Mouse (Mus musculus) limb, embryonic 13.5 days (tissue): ENCODE measurements around the gene Nip7. TPM values are rescaled to one million over a fixed set of nuclear protein-coding genes. Genes with fewer than 3 reads are reported as not detected.

Experiments
- ATAC-seq: fragments of 200-750 bp; cut with Nextera tagmentation; 2 replicates; pipeline ENCODE4 v1.8.0; 2017; ENCODE audit warnings: low read depth, moderate number of reproducible peaks, moderate TSS enrichment; ENCODE audit not compliant: low FRiP score
- H3K27ac ChIP-seq: fragments of 300-500 bp; sonication (generic); 2 replicates; pipeline ENCODE4 v1.5.1; 2015; ENCODE audit warnings: inconsistent platforms, mild to moderate bottlenecking, moderate library complexity
- H3K27me3 ChIP-seq: fragments of 300-500 bp; sonication (generic); 2 replicates; pipeline ENCODE4 v1.6.1; 2015; ENCODE audit warnings: mild to moderate bottlenecking, inconsistent platforms
- H3K36me3 ChIP-seq: fragments of 300-500 bp; sonication (generic); 2 replicates; pipeline ENCODE4 v1.6.1; 2015; ENCODE audit warnings: inconsistent platforms, mild to moderate bottlenecking, moderate library complexity
- H3K4me1 ChIP-seq: fragments of 300-500 bp; sonication (generic); 2 replicates; pipeline ENCODE4 v1.6.1; 2015; ENCODE audit warnings: inconsistent platforms
- H3K4me2 ChIP-seq: fragments of 300-500 bp; sonication (generic); replicated peaks from 2 replicates; pipeline ENCODE4 v1.6.1; 2015; ENCODE audit warnings: inconsistent platforms, mild to moderate bottlenecking, moderate library complexity
- H3K4me3 ChIP-seq: fragments of 300-500 bp; sonication (generic); 2 replicates; pipeline ENCODE4 v1.5.1; 2015; ENCODE audit warnings: moderate library complexity, mild to moderate bottlenecking, inconsistent platforms
- H3K9ac ChIP-seq: fragments of 300-500 bp; sonication (generic); 2 replicates; pipeline ENCODE4 v1.6.1; 2015; ENCODE audit warnings: mild to moderate bottlenecking, inconsistent platforms
- H3K9me3 ChIP-seq: fragments of 300-500 bp; sonication (generic); 2 replicates; pipeline ENCODE4 v1.6.1; 2016; ENCODE audit warnings: inconsistent platforms
- WGBS: fragments of 180-500 bp; shearing (Covaris S2); methylation state at CpG from one replicate; pipeline ENCODE4 v1.1.7; 2015; 5-methylcytosine and 5-hydroxymethylcytosine counted together
- polyA plus RNA-seq: library from polyadenylated mRNA; unstranded; fragments of >200 nt; fragmentation: Nextera tagmentation; extraction: Ambion mirVana; gene quantifications from 2 replicates; pipeline ENCODE4 v1.2.1, GENCODE M21; 2015

Gene Nip7
- polyA plus RNA-seq, 1 experiment from 2014 or later, result 99.9 TPM

GRCm38 (mm10) chr8:107036626-107037025, 20.1 kb upstream of the Nip7 start:
- Histone ChIP-seq H3K4me2 (no peak overlapping the region), H3K9me3 (no peaks in the 10 kb centered on the region), H3K4me3 (no peak overlapping the region), H3K4me1 (peaks cover 17% of the 10 kb centered on the region), H3K27ac (no peak overlapping the region), H3K36me3 (peaks cover 48% of the 10 kb centered on the region), H3K9ac (no peak overlapping the region), H3K27me3 (no peaks in the 10 kb centered on the region)
- WGBS, result 93% methylated on average over 8 of the region's 8 CpGs
- no peak for ATAC-seq

- Histone ChIP-seq H3K4me3 (no peak overlapping the region), H3K27ac (no peak overlapping the region), H3K4me2 (no peak overlapping the region), H3K4me1 (no peaks in the 10 kb centered on the region), H3K36me3 (peaks cover 84% of the 10 kb centered on the region), H3K9ac (no peak overlapping the region), H3K27me3 (no peaks in the 10 kb centered on the region), H3K9me3 (no peaks in the 10 kb centered on the region)
- ATAC-seq, result no peak
- 85% methylated on average over 7 of the region's 7 CpGs for WGBS
Measured at GRCm38 (mm10) chr8:107040632-107041031, 16.0 kb upstream of the Nip7 start.

- Histone ChIP-seq H3K9me3 (no peaks in the 10 kb centered on the region), H3K4me2 (no peak overlapping the region), H3K9ac (no peak overlapping the region), H3K4me3 (no peak overlapping the region), H3K4me1 (peaks cover 23% of the 10 kb centered on the region), H3K36me3 (peaks cover 82% of the 10 kb centered on the region), H3K27ac (no peak overlapping the region), H3K27me3 (no peaks in the 10 kb centered on the region)
- no peak for ATAC-seq
- 93% methylated on average over 6 of the region's 6 CpGs for WGBS
Measured at GRCm38 (mm10) chr8:107045478-107045877, 11.2 kb upstream of the Nip7 start.

GRCm38 (mm10) chr8:107046976-107047375, 9.7 kb upstream of the Nip7 start:
- Histone ChIP-seq H3K4me3 (peak overlapping the region; percentile 82; the same call in 1 of the 2 replicates), H3K4me2 (peak overlapping the region; percentile 79), H3K36me3 (peaks cover 82% of the 10 kb centered on the region)

GRCm38 (mm10) chr8:107048061-107048941, 8.4 kb upstream of the Nip7 start, which contains the start of gene Pdf:
TSS of gene Pdf (minus strand) at chr8:107048614.
- Histone ChIP-seq H3K27me3 (no peaks in the 10 kb centered on the region), H3K27ac (peak within 1 kb of the TSS; percentile 92), H3K9ac (peak within 1 kb of the TSS; percentile 90), H3K4me3 (peak within 1 kb of the TSS; percentile 82), H3K9me3 (no peaks in the 10 kb centered on the region), H3K4me1 (peaks cover 23% of the 10 kb centered on the region), H3K36me3 (peaks cover 82% of the 10 kb centered on the region), H3K4me2 (peak within 1 kb of the TSS; percentile 79)
- under 1% methylated on average over 87 of the region's 87 CpGs for WGBS
- ATAC-seq, result peak; percentile 85

More at GRCm38 (mm10) chr8:107046976-107047375, 9.7 kb upstream of the Nip7 start:
- H3K9ac ChIP-seq, result peak overlapping the region; percentile 90; the same call in 1 of the 2 replicates
- 88% methylated on average over 5 of the region's 5 CpGs for WGBS
- H3K9me3 ChIP-seq, result no peaks in the 10 kb centered on the region
- no peak for ATAC-seq
- H3K4me1 ChIP-seq, result peaks cover 23% of the 10 kb centered on the region
- H3K27ac ChIP-seq, result no peak overlapping the region
- H3K27me3 ChIP-seq, result no peaks in the 10 kb centered on the region

- 90% methylated on average over 4 of the region's 4 CpGs for WGBS
- H3K36me3 ChIP-seq, result peaks cover 82% of the 10 kb centered on the region
Measured at GRCm38 (mm10) chr8:107049480-107049879, 7.2 kb upstream of the Nip7 start.

GRCm38 (mm10) chr8:107052046-107052445, 4.6 kb upstream of the Nip7 start:
- Histone ChIP-seq H3K9ac (no peak overlapping the region), H3K9me3 (no peaks in the 10 kb centered on the region), H3K27me3 (no peaks in the 10 kb centered on the region), H3K4me1 (peaks cover 26% of the 10 kb centered on the region), H3K27ac (no peak overlapping the region), H3K4me2 (no peak overlapping the region), H3K36me3 (peaks cover 62% of the 10 kb centered on the region), H3K4me3 (no peak overlapping the region)
- no peak for ATAC-seq
- 96% methylated on average over 8 of the region's 8 CpGs for WGBS

More at GRCm38 (mm10) chr8:107049480-107049879, 7.2 kb upstream of the Nip7 start:
- Histone ChIP-seq H3K27ac (no peak overlapping the region), H3K4me2 (peak overlapping the region; percentile 79), H3K9ac (peak overlapping the region; percentile 90; the same call in 1 of the 2 replicates), H3K4me1 (peaks cover 23% of the 10 kb centered on the region), H3K27me3 (no peaks in the 10 kb centered on the region), H3K9me3 (no peaks in the 10 kb centered on the region), H3K4me3 (peak overlapping the region; percentile 82)
- ATAC-seq, result no peak

GRCm38 (mm10) chr8:107056973-107057369, 294 bp downstream of the Nip7 start:
- Histone ChIP-seq H3K9ac (peak overlapping the region; percentile 94), H3K36me3 (peaks cover 53% of the 10 kb centered on the region)
- 1% methylated on average over 33 of the region's 33 CpGs for WGBS

GRCm38 (mm10) chr8:107062613-107063012, 5.9 kb downstream of the Nip7 start:
- WGBS, result 84% methylated on average over 1 of the region's 1 CpGs
- no peak for ATAC-seq
- Histone ChIP-seq H3K27me3 (no peaks in the 10 kb centered on the region), H3K4me1 (peaks cover 5% of the 10 kb centered on the region), H3K36me3 (peaks cover 22% of the 10 kb centered on the region), H3K9me3 (no peaks in the 10 kb centered on the region), H3K9ac (no peak overlapping the region), H3K4me3 (no peak overlapping the region), H3K27ac (no peak overlapping the region), H3K4me2 (no peak overlapping the region)

More at GRCm38 (mm10) chr8:107056973-107057369, 294 bp downstream of the Nip7 start:
- Histone ChIP-seq H3K4me3 (peak overlapping the region; percentile 100), H3K9me3 (no peaks in the 10 kb centered on the region), H3K4me1 (peaks cover 16% of the 10 kb centered on the region), H3K27me3 (no peaks in the 10 kb centered on the region), H3K27ac (peak overlapping the region; percentile 33; the same call in 1 of the 2 replicates), H3K4me2 (peak overlapping the region; percentile 97)
- peak; percentile 67 for ATAC-seq

- no peak for ATAC-seq
- H3K4me3 ChIP-seq, result no peak within 1 kb of the TSS
- no peak within 1 kb of the TSS for H3K4me2 ChIP-seq
- whole genome bisulfite sequencing, result 51% methylated on average over 17 of the region's 17 CpGs
- peaks cover 21% of the 10 kb centered on the region for H3K36me3 ChIP-seq
- no peaks in the 10 kb centered on the region for H3K27me3 ChIP-seq
- no peaks in the 10 kb centered on the region for H3K9me3 ChIP-seq
- no peak within 1 kb of the TSS for H3K27ac ChIP-seq
- H3K9ac ChIP-seq, result no peak within 1 kb of the TSS
- no peaks in the 10 kb centered on the region for H3K4me1 ChIP-seq
Measured at GRCm38 (mm10) chr8:107065511-107066496, 9.1 kb downstream of the Nip7 start, which contains the start of gene Tmed6. TSS of gene Tmed6 (minus strand) at chr8:107065644.

GRCm38 (mm10) chr8:107073706-107074105, 17.0 kb downstream of the Nip7 start:
- WGBS, result 77% methylated on average over 4 of the region's 4 CpGs

More at GRCm38 (mm10) chr8:107073706-107074105, 17.0 kb downstream of the Nip7 start:
- no peak overlapping the region for H3K27ac ChIP-seq
- no peak for ATAC-seq
- H3K4me2 ChIP-seq, result no peak overlapping the region
- no peaks in the 10 kb centered on the region for H3K9me3 ChIP-seq
- H3K36me3 ChIP-seq, result peaks cover 97% of the 10 kb centered on the region
- no peaks in the 10 kb centered on the region for H3K27me3 ChIP-seq
- no peak overlapping the region for H3K4me3 ChIP-seq
- no peak overlapping the region for H3K9ac ChIP-seq
- no peaks in the 10 kb centered on the region for H3K4me1 ChIP-seq
